Mouse (Mus musculus): ENCODE measurements around the gene Slc8a2.
A peak's percentile ranks its signal among the peaks of the same experiment; 100 is the strongest.

Gene Slc8a2

DNA sequence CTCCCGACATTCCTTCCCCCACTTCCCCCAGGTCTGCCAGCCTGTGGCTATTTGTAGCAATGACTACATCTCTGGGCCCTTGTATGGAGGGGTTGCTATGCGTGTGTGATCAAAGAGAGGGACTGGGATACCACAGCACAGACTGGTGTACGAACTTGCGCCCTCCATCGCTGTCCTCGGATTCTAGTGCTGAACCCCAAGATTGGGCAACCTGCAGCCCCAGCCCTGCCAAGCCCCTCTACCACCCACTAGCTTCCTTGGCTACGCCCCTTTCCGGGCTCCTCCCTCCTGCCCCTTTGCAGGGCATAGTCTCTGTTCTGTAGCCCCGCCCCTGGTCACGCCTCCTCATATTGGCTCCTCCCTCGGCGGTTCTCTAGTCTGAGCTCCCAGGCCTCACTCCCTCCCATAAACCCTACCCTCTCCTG lies at the start of gene Slc8a2:
Gene Slc8a2 (plus strand): TSS at position 406 of the 425 bp plus-strand sequence.
- peak; percentile 40 for DNase-seq (ENCODE audit: low read depth)

DNA sequence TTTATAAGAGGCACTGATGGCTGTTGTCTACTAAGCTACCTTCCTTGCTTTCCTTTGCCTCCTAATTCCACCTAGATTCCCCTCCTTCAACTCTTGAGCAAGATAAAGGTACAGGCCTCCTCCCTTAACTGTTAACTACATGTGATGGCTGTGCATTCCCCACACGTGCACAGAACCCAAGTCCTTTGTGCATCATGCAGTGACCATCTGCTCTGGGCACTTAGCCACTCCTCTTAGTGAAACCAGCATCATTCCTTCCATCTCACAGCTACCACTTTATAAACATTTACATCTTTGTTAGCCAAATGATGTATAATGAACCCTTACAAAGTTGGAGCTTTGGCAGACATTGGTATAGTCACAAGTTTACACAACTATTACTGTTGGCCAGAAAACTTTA lies 49.7 kb upstream of the Slc8a2 start:
- no peak for DNase-seq (ENCODE audit: low read depth)

DNA sequence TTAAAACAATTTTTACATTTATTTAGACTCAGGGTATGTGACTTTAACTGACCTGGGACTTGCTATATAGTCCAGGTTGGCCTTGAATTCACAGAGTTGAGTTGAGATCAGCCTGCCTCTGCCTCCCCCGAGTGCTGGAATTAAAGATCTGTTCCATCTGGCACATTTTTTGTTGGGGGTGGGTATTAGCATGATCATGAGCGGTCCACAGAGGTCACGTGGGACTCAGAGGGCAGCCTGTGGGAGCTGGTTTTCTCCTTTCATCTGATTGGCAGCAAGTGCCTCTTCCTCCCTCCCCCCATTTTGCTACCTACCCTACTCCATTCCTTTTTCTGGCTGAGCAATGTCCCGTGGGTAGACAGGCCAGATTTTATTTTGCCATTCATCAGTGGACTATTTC lies 49.0 kb upstream of the Slc8a2 start:
- no peak for DNase-seq (ENCODE audit: low read depth)

DNA sequence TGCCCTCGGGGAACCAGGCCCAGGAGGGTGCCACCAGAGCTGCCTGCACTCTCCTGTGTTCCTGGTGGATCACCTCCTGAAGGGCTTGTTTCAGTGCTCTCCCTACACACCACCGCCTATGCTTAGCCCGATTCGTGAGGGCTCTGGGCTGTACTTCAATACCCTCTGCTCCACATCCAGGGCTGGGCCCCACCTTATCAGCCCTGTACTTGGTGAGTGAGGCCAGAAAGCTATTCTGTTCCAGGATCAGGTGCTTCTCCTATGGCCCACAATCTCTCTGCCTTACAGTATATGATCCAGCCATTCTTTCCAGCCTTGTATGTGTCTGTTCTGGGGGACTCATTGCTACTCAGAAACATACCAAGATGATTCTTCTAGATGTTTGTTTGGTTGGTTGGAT lies 46.3 kb upstream of the Slc8a2 start:
- no peak for DNase-seq (ENCODE audit: low read depth)

DNA sequence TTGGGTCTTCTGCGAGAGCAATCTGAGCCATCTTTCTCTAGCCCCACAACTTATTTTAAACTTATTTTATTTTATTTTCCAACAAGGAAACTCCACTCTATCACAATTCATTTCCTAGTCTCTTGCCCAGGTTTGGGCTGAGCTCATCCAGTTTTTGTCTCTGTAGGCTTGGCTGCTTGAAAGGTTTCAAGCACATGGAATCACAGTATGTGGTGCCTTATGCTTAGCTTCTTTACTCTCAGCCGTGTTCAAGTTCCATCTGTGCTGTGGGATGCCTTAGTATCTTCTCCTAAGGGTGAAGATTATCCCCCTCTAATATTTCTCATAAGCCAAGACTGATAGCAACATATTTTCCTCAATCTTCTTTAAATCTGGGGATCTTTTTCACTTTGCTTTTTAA lies 42.0 kb upstream of the Slc8a2 start:
- no peak for DNase-seq (ENCODE audit: low read depth)

DNA sequence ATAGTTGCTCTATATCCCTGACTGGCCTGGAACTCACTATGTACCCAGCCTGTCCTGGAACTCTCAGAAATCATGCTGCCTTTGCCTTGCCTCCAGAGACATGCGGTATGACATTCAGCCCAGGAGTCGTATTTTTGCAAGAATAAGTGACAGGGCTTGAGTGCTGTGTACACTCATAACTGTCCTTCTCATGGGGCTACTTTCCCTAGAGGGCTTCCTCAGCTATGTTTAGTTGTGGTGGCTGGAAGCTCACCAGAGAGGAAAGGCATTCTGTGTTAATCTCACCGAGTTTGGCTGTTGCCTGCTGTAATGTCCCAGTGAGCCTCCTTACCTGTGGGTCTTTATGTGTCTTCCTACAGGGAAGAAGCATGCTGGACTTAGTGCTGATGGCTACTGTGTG lies 35.0 kb upstream of the Slc8a2 start:
- DNase-seq (ENCODE audit: low read depth): no peak

DNA sequence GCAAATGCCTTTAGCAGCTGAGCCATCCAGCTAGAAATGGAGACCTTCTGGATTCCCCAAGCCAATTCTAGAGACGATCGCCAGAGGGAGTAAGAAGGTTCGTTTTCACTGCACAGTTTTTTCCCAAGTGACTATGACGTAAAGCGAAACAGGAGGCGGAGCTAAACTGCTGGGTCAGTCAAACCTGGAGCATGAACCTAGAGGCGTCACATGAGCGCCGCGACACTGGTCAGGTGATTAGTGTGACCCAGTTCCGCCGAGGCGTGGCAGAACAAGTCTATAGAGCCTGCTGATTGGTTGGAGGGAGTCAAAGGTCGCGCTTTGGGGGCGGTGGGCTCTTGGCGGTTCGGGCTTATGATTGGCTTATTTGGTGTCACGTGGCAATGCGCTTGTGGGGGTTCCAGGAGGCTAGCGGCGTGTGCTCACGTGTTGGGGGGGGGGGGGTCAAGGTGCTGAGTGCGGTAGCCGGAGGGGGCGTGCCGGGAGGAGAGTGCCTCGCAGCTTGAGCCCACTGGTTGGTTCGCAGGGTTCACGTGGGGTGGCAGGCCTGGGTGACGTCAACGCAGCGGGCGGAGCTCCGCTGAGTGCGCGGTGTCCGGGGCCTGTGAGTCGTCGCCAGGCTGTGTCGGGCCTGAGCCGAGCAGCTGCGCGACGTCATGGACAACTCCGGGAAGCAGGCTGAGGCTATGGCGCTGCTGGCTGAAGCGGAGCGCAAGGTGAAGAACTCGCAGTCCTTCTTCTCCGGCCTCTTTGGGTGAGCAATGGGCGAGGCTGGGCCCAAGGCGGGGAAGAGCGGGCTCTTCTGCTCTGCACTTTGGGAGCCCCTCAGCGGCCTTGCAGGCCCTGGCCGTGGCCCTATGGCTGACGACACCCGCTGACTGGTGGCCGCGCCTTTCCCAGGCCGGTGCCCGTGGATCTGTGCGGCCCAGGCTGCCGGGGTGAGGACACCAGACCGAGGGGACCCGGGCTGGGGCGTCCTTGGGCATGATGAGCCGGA lies 31.3 kb upstream of the Slc8a2 start, which contains the start of gene Napa:
Gene Napa (plus strand): TSS at position 438 of the 997 bp plus-strand sequence.
- peak; percentile 100 for DNase-seq (ENCODE audit: low read depth)

DNA sequence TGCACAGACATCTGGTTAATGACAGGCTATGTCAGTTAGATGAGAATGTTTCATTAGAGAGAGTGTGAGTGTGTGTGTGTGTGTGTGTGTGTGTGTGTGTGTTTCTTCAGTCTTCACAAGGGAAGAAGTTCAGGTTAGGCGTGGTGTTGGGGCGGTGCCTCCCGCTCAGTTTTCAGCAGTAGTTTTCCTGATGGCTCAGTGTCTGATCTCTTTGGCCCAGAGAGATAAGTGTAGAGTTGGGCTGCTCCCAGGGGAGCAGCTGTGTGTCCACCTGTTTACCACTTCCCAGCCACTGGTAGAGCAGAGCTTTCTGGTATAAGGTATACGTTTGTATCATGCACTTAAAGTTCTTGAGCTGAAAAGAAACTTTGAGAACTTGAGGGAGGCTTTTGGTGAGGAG lies 29.7 kb upstream of the Slc8a2 start:
- DNase-seq (ENCODE audit: low read depth): peak; percentile 41

DNA sequence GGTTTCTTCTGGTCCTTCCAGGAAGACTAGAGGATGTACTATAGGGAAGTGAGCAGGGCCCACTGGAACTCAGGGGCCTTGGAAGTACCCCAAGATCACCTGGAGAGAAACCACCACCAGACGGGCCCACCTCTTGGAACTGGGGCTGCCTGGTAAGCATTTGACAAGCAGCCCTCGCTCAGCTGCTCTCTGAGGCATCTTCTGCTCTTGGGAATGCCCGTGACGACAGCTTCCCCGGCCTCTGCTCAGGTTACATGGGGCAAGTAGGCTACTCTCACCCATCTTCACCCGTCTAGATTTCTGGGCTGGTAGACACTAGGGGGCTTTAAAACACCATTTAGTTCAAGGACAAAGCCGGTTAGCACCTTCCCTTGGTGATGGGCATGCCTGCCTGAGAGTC lies 28.5 kb upstream of the Slc8a2 start:
- no peak for DNase-seq (ENCODE audit: low read depth)

DNA sequence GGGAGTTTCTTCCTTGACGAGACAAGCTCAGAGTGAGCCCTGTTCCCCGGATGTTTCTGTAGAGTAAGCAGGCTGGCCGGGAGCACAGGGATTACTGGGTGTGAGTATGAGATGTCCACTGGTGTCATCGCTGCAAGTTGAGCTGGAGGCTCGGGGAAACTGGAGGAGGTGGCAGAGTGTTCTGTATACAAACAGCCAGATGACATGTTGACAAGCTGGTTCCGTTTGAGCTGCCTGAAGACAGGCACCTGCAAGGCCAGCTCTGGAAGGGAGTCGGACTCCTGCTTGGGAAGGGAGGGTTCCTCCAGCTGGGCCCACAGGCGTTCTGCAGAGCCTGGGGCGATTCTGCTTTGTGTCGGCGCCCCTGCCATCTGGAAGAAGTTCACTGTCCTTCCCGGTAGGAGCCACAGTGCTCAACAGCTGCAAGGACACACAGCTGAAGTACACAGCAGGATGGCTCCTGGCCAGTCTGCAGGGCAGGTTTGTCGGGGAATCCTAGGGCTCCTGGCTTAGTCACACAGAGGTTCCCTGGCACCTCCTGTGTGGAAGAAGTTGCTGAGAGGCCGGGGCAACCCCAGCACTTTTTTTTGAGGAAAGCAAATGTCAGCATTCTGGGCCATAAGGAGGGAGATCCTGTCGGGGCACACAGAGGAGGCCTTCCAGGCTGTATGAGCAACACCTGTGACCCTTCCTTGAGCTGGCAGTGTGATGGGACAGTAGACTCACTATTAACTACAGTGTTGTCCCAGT lies 27.7 kb upstream of the Slc8a2 start:
- no peak for DNase-seq (ENCODE audit: low read depth)

DNA sequence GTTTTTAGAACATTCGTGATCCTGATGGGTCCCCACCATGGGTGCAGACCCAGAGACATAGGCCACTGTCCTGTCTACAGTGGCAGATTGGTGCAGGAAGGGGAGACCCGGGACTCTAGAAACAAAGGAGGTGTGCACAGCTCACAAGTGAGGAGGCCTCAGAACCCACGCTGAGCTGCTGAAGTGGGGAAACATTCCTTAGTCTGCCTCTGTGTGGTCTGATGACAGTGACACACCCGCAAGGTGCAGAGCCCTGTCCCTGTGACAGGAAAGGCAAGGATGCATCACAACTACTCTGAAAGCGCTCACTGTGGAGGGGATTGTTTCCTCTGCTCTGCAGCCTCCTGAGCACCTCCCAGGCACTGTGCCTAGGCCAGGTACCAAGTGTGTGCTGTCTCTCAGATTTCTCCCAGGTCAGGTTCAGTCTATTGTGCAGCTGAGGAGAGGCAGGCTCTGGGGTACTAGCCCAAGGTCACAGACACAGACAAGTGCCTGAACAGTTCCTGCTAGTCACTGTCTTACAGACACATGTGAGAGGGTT lies 26.9 kb upstream of the Slc8a2 start:
- no peak for DNase-seq (ENCODE audit: low read depth)

DNA sequence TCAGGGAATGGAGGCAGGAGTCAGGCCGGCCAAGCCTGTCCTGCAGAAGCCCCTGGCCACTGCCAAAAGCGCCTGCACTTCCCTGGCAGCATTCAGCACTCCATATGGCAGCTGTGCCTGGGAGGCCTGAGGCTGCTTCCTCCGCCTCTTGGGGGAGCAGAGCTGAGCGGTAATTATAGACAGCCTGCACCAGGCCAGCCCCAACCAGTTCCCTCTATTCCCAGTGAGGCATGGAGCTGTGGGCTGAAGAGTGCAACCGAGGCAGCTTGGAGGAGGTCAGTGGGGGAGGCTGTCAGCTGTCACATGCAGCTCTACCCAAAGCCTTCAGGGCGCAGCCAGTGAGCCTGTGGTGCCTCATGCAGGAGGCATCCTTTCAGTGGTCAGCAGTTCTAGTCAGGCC lies 25.9 kb upstream of the Slc8a2 start:
- no peak for DNase-seq (ENCODE audit: low read depth)

DNA sequence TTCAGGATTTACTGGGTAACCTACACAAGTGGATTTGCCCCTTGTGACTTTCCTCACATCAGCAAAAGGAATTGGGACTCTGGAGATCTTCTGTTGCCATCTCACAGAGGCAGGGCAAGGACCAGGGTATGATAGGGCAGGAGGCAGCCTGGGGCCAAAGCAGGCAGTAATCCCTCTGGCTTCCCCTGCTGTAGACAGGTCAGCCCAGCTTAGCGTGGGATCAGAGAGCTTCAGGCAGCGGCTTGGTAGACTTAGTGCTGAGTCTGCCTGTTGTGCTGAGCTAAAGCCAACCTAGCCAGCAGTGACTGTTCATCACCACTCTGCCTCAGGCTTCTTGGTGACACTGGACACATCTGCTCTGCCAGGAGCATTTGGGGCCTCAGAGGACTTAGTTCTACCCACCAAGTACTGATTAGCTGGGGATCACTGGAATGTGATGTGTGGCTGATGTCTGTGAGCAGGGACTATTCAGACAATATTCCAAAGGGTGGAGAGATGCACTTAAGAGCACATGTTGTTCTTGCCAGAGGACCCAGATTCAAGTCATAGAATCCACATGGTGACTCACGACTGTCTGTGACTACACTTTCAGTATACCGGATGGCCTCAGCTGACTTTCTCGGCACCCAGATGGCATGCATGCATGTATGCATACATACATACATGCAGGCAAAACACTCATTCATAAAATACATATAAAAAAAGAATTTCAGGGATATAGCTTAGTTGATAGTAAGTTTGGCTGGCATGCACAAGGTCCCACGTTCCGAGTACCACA lies 24.8 kb upstream of the Slc8a2 start:
- DNase-seq (ENCODE audit: low read depth): no peak

DNA sequence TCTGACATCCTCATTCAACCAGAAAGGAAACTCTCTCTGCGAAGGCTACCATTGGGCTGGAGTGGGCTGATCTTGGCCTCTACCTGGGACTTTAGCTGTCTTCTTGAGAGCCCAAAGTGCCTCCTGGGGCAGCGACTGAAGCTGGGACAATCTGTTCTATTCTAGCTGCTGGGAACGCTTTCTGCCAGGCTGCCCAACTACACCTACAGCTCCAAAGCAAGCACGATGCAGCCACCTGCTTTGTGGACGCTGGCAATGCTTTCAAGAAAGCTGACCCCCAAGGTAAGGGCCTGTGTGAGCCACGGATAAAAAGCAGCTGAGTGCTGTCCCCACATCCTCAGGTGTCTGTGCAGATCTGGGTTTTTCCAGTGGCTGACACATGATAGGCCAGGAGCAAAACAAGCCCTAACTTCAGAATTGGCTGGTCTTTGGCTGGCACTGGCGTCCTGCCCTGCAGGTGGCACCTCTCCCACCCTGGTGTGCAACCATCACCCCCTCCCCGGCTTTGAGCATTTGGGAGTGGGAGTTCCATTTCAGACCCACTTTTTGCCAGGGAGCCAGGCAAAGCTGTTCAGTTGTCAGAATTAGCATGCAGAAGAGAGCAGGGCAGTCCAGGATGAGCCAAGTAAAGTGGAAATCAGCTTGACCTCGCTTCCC lies 20.6 kb upstream of the Slc8a2 start:
- no peak for DNase-seq (ENCODE audit: low read depth)

DNA sequence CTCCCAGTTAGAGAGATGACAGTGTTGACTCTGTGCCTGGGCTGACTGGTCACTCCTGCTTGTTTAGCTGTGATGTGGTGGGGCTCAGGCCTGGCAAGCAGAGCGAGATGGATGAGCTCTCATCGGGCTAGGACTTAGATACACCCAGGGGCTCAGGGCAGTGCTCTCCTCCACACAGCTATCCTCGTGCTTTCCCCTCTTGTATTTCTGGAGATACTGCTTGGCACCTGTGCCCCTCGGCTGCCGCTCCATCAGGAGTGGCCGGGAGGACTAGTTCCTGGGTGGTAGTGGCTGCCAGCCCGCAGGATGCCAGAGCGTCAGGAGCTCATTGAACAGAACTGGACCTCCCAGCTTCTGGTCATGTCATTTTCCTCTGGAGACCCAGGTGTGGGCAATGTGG lies 19.5 kb upstream of the Slc8a2 start:
- DNase-seq (ENCODE audit: low read depth): no peak

DNA sequence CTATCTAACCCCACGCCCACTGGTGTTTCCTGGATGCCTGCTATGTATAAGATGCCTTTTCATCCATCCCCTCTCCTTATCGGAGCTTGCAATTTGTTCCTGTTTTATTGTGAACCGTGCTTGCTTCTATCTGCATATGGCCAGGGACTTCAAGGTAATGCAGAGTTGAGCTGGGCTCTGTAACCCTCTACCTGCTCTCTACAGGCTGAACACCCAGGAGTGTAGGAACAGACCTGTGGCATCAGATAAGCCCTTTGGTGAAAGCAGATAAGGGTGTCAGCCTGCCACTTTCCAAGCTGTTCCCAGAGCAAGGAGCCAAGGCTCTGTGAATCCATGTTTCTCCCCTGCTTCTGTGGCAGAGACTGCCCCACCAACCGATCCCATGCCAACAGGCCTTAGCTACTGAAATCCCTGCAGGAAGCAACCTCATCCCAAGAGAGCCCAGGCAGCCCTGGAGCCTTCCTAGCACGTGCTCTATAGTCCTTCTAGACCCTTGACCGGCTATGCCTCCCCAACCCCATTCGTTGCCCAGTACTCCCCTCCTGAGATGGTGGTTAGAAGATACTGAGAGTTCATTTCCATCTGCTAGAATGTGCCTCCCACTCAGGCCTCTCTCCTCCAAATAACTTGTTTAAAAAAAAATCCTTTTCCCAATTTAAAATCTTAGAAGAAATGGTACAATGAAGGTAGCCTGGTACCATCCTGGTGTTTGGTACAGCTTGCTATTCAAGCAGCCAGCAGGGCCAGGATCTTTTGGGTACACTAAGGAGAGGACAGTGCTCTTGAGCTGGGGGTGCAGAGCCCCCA lies 18.1 kb upstream of the Slc8a2 start:
- no peak for DNase-seq (ENCODE audit: low read depth)

DNA sequence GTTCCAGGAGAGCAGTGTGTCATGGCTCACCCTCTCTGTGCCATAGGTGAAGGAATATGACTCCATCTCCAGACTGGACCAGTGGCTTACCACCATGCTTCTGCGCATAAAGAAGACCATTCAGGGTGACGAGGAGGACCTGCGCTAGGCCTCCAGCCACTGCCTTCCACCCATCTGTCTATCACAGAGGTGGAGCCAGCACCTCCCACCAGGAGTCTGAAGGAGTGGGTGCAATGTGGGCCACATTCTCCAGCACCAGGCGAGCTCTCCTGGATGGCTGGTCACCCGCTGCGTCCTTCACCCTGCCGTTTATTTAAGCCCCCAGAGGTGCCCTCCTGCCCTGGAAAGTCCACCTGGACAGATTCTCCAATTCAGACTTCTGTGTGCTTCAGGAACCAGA lies 13.2 kb upstream of the Slc8a2 start:
- no peak for DNase-seq (ENCODE audit: low read depth)

DNA sequence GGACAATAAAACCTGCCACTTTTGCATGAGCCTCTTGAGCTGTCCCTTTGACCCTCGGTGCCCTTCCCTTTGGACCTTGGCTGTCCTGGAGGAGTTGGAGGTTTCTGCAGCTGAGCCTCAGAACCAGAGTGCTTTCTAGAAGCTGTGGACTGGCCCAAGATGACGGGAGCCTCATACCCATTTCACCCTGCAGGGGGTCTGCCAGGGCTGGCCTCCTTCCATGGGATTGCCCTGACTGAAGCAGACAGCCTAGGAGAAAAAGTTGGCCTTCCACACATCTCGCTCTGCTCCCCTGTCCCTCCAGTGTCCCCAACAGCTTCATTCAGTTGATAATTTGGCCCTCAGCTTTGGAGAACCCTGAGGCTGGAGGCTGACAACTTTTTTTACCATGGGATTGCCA lies 12.5 kb upstream of the Slc8a2 start:
- DNase-seq (ENCODE audit: low read depth): no peak

DNA sequence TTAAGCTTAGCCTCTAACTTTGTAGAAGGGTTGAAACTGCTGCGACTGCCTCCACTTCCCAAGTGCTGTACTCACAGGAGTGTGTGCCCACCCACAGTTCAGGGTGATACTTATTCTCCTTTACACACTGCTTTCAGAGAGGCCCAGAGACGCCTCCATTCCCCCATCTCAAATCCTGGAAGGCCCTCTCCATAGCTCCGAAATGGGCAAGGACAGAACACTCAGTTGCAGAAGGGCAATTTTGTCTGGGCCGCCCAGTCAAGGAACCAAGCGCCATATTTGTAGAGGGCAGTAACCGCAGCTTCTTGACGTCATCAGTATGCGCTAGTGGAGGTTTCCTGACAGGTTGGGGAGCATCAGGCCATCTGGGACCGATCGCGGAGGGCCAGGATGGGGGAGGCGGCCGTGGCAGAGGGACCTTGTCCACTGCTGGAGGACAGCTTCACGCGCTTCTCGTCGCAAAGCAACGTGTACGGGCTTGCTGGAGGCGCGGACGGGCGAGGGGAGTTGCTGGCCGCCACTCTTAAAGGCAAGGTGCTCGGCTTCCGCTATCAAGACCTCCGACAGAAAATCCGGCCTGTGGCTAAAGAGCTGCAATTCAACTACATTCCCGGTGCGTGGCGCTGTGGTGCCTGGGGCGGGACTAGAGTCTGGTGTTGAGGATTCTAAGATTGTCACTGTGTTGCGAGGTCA lies 9.9 kb upstream of the Slc8a2 start, which contains the start of gene Kptn:
Gene Kptn (plus strand): TSS at position 327 of the 693 bp plus-strand sequence.
- peak; percentile 87 for DNase-seq (ENCODE audit: low read depth)

DNA sequence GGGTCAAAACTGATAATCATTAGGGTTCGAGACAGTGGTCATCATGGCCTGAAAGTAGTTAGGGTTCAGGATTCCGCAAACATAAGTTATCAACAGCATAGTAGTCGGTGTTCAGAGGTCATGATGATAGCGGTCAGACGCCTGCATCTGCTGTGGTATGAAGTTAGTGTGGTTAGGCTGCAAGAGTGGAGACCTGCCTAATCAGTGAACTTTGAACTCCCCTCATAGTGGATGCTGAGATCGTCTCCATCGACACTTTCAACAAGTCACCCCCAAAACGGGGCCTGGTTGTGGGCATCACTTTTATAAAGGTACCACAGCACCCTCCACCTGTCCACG lies 9.4 kb upstream of the Slc8a2 start:
- no peak for DNase-seq (ENCODE audit: low read depth)
